Mouse (Mus musculus): ENCODE measurements around the gene Prrc2b.

Prrc2b gene

GRCm38 (mm10) chr2:32182676-32183296 lies 31.9 kb downstream of the Prrc2b start:
- DNase-seq (ENCODE audit: low spot score in 2 of 2) = peak; percentile 73 to 75

DNA sequence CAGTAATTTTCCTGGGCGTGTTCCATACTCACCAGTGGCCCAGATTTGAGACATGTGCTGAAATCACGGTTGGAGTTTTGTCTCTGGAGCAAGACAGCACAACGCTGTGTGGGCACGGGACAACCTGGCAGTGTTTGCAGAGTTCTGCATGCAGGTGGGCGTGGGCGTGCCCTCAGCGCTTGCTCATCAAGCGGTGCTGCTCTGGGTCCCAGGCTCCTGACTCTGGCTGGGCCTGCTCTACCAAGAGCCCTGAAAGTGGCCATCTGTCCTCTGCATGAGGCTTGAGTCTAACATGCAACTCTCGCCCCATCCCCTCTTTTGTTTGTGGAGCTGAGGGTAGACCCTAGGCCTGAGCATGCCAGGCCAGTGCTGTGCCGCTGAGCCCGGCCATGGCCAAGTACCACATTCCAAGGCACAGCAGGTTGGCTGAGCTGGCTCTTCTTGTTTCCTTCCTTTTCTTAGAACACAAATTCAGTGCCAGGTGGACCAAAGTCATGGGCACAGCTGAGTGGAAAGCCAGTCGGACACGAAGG lies 36.2 kb downstream of the Prrc2b start:
- peak in 1 of 2 experiments; percentile 71 for DNase-seq (ENCODE audit: low spot score in 2 of 2)

- no peak for DNase-seq (ENCODE audit: low spot score in 2 of 2)
Observed at GRCm38 (mm10) chr2:32187649-32188048, 36.8 kb downstream of the Prrc2b start.

DNA sequence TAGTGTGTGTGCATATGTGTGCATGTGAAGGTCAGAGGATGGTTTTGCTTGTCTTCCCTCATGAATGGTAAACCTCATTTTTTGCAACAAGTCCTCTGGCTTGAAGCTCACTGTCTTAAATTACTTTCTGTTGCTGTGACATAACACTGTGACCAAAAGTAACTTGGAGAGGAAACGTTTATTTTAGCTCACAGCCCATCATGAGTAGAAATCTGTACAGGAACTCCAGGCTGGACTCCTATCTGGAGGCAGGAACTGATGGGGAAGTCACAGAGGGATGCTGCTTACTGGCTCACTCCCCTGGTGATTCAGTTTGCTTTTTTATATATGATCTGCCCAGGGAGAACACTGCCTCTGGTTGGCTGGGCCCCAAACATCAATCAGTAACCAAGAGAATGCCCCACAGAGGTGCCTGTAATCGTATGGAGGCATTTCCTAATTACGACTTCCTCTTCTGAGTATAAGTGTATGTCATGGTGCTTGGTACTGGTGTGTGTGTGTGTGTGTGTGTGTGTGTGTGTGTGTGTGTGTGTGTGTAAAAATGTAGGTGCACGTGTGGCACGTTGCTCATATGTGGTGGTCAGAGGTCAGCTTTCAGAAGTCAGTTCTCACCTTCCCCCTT lies 38.3 kb downstream of the Prrc2b start:
- no peak for DNase-seq (ENCODE audit: low spot score in 2 of 2)

DNA sequence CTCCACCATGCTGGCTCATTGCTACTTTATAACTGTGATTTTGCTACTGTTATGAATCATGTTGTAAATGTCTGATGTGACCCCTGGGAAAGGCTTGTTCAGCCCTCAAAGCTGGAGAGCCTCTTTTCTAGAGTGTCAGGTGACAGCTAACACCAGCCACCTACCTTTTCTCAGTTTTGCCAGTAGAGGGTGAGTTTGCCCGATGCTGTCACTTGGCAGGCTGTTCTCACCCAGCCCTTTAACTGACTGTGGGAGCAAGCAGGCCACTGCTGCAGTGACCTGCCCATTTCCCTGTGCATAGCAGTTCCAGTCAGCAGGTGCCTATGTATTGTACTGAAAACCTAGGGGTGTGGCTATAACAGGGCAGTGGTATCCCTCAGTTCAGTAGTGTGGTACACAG lies 39.7 kb downstream of the Prrc2b start:
- DNase-seq (ENCODE audit: low spot score in 2 of 2) = no peak

DNA sequence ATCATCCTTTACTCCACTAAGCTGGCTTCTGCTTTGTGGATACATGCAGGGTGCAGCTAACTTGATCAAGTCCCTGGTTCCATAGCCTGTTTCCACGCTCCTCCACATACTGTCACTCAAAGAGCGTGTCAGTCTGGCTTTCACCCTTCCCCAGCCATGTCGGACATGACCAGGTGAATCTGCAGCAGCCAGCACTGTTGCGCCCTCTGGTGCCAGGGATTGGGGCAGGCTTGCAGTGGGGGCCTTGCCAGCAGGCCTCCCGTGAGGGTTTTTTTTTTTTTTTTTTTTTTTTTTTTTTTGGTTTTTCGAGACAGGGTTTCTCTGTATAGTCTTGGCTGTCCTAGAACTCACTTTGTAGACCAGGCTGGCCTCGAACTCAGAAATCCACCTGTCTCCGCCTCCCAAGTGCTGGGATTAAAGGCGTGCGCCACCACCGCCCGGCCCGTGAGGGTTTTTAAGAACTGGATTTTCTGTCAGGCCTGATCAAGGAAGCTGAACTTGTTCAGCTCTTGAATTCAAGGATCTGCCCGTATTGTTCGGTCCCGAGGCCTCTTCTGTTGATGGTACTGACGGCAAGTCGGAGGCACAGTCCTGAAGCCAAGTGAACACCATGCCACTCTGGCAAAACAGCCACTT lies 41.1 kb downstream of the Prrc2b start:
- DNase-seq (ENCODE audit: low spot score in 2 of 2) = no peak

GRCm38 (mm10) chr2:32198977-32199376 lies 48.1 kb downstream of the Prrc2b start:
- DNase-seq (ENCODE audit: low spot score in 2 of 2) = no peak

DNA sequence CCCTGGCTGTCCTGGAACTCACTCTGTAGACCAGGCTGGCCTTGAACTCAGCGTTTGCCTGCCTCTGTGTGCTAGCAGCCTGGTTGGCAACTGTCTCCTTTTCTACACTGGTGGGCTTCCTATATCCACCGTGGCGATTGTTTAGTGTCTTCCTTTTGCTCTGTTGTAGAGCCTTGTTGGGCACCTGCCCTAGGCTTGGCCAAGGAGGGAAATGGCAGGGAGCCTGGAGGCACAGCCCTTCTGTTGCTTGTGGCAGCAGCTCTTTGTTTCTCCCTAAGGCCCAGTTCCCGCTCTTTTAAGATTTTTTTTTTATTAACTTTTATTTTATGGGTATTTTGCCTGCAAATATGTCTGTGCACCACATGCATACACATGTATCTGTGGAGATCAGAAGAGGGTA lies 49.2 kb downstream of the Prrc2b start:
- DNase-seq (ENCODE audit: low spot score in 2 of 2) = no peak

- no peak for DNase-seq (ENCODE audit: low spot score in 2 of 2)
Observed at GRCm38 (mm10) chr2:32200712-32201111, 49.8 kb downstream of the Prrc2b start.

- peak in 1 of 2 experiments; percentile 57 for DNase-seq (ENCODE audit: low spot score in 2 of 2)
Observed at GRCm38 (mm10) chr2:32201527-32201926, 50.6 kb downstream of the Prrc2b start.

- DNase-seq (ENCODE audit: low spot score in 2 of 2) = no peak
Observed at GRCm38 (mm10) chr2:32203853-32204252, 53.0 kb downstream of the Prrc2b start.

DNA sequence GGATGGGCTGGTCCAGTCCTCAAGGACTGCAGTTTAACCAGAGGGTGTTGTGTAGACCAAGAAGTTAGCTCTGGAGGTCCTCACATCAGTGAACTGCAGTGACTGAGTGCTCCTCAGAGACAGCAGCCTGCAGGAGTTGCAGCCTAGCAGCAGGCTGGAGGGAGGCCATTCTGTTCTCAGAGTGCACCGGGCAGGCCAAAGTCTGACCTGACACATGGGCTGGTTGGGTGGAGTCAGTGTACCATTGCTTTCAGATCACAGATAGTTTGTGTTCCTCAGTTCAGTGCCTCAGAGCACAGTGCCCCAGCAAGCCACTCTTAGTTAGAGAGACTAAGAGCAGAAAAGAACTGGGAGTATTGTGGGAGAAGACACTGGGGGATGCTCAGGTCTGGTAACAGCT lies 56.8 kb downstream of the Prrc2b start:
- DNase-seq (ENCODE audit: low spot score in 2 of 2) = no peak

- DNase-seq (ENCODE audit: low spot score in 2 of 2) = no peak
Observed at GRCm38 (mm10) chr2:32211689-32212088, 60.8 kb downstream of the Prrc2b start.

GRCm38 (mm10) chr2:32213000-32213399 lies 62.1 kb downstream of the Prrc2b start:
- no peak for DNase-seq (ENCODE audit: low spot score in 2 of 2)

- no peak for DNase-seq (ENCODE audit: low spot score in 2 of 2)
Observed at GRCm38 (mm10) chr2:32215576-32215975, 64.7 kb downstream of the Prrc2b start.

- DNase-seq (ENCODE audit: low spot score in 2 of 2) = no peak
Observed at GRCm38 (mm10) chr2:32216506-32216905, 65.6 kb downstream of the Prrc2b start.

GRCm38 (mm10) chr2:32217656-32218055 lies 66.8 kb downstream of the Prrc2b start:
- DNase-seq (ENCODE audit: low spot score in 2 of 2) = no peak

GRCm38 (mm10) chr2:32218113-32218512 lies 67.2 kb downstream of the Prrc2b start:
- DNase-seq (ENCODE audit: low spot score in 2 of 2) = no peak

DNA sequence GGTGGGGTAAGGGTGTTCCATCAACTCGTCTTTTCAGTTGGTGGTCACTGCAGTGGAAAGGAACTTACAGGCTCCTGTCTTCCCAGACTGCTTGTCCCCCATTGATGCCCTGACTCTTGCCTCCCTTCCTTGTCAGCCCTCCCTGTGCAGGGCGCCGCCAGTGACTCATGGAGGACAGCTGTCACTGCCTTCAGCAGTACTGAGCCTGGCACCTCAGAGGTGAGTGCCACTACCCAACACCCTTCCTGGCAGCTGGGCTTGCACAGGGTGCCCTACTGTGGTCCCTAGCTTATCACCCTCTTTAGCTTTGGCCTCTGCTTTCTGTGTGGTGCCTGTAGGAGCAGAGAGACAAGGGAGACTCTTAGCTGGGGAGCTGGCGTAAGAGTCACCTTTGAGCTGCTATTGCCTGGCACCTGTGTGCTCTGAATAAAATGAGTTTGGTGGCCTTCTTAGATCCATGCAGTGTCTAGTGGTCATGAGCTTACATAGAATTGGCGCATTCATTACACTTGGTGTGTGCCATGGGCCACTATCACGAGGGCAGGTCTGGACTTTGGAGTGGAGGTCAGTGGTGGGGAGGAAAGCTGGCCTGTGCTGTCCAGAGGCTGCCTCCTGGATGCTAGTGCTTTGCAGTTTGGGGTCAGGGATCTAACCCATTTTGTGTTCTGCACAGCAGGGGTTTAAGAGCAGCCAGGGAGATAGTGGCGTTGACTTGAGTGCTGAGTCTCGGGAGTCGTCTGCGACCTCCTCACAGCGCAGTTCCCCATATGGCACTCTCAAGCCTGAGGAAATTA lies 67.9 kb downstream of the Prrc2b start:
- no peak for DNase-seq (ENCODE audit: low spot score in 2 of 2)

- DNase-seq (ENCODE audit: low spot score in 2 of 2) = no peak
Observed at GRCm38 (mm10) chr2:32219501-32219900, 68.6 kb downstream of the Prrc2b start.

- no peak for DNase-seq (ENCODE audit: low spot score in 2 of 2)
Observed at GRCm38 (mm10) chr2:32220021-32220420, 69.1 kb downstream of the Prrc2b start.

- DNase-seq (ENCODE audit: low spot score in 2 of 2) = no peak
Observed at GRCm38 (mm10) chr2:32220969-32221368, 70.1 kb downstream of the Prrc2b start.
